Mouse (Mus musculus): ENCODE data around the gene Parp6. TPM values are rescaled to one million over a fixed set of nuclear protein-coding genes. Genes with fewer than 3 reads are reported as not detected.

The Parp6 gene
- polyA plus RNA-seq, 1 experiment from 2014 or later: 37.7 TPM

- Histone ChIP-seq H3K27me3 (replicated peaks; ENCODE audit: low read depth, poor library complexity, severe bottlenecking) (no peaks in the 10 kb centered on the region), H3K9me3 (no peaks in the 10 kb centered on the region), H3K36me3 (replicated peaks) (peaks cover 54% of the 10 kb centered on the region), H3K4me3 (peak overlapping the region; percentile 86), H3K27ac (replicated peaks) (peak overlapping the region; percentile 99), H3K4me1 (peaks cover 63% of the 10 kb centered on the region)
- 27% methylated on average over 14 of the region's 14 CpGs for WGBS
- DNase-seq (ENCODE audit: low spot score): peak; percentile 91
Observed at GRCm38 (mm10) chr9:59659036-59660026, 42.2 kb downstream of the Parp6 start.

- peak overlapping the region; percentile 86 for H3K4me3 ChIP-seq
Observed at GRCm38 (mm10) chr9:59660421-59660820, 43.3 kb downstream of the Parp6 start.

GRCm38 (mm10) chr9:59661298-59661975, 44.4 kb downstream of the Parp6 start:
- WGBS: 70% methylated on average over 6 of the region's 6 CpGs
- Histone ChIP-seq H3K4me3 (peak overlapping the region; percentile 86; the same call in 1 of the 2 replicates), H3K27me3 (replicated peaks; ENCODE audit: low read depth, poor library complexity, severe bottlenecking) (no peaks in the 10 kb centered on the region), H3K4me1 (peaks cover 53% of the 10 kb centered on the region), H3K36me3 (replicated peaks) (peaks cover 75% of the 10 kb centered on the region), H3K9me3 (no peaks in the 10 kb centered on the region), H3K27ac (replicated peaks) (no peak overlapping the region; the same call in 1 of the 2 replicates)
- DNase-seq (ENCODE audit: low spot score): no peak

More at GRCm38 (mm10) chr9:59660421-59660820, 43.3 kb downstream of the Parp6 start:
- Histone ChIP-seq H3K9me3 (no peaks in the 10 kb centered on the region), H3K36me3 (replicated peaks) (peaks cover 65% of the 10 kb centered on the region), H3K27ac (replicated peaks) (peak overlapping the region; percentile 99), H3K27me3 (replicated peaks; ENCODE audit: low read depth, poor library complexity, severe bottlenecking) (no peaks in the 10 kb centered on the region), H3K4me1 (peaks cover 58% of the 10 kb centered on the region)
- no peak for DNase-seq (ENCODE audit: low spot score)
- WGBS: 68% methylated on average over 10 of the region's 10 CpGs

- Histone ChIP-seq H3K4me3 (no peak overlapping the region), H3K27me3 (replicated peaks; ENCODE audit: low read depth, poor library complexity, severe bottlenecking) (no peaks in the 10 kb centered on the region), H3K9me3 (no peaks in the 10 kb centered on the region), H3K27ac (replicated peaks) (no peak overlapping the region), H3K36me3 (replicated peaks) (peaks cover 93% of the 10 kb centered on the region), H3K4me1 (peaks cover 52% of the 10 kb centered on the region)
- 85% methylated on average over 7 of the region's 7 CpGs for WGBS
- DNase-seq (ENCODE audit: low spot score): no peak
Observed at GRCm38 (mm10) chr9:59663226-59663625, 46.1 kb downstream of the Parp6 start.

GRCm38 (mm10) chr9:59663957-59664356, 46.9 kb downstream of the Parp6 start:
- H3K9me3 ChIP-seq: no peaks in the 10 kb centered on the region
- peaks cover 45% of the 10 kb centered on the region for H3K4me1 ChIP-seq
- DNase-seq (ENCODE audit: low spot score): no peak
- H3K27ac ChIP-seq (replicated peaks): no peak overlapping the region
- H3K36me3 ChIP-seq (replicated peaks): peaks cover 99% of the 10 kb centered on the region
- no peak overlapping the region for H3K4me3 ChIP-seq
- H3K27me3 ChIP-seq (replicated peaks; ENCODE audit: low read depth, poor library complexity, severe bottlenecking): no peaks in the 10 kb centered on the region
- 66% methylated on average over 3 of the region's 3 CpGs for WGBS

GRCm38 (mm10) chr9:59664664-59665256, 47.7 kb downstream of the Parp6 start:
- WGBS: 86% methylated on average over 4 of the region's 4 CpGs
- H3K27me3 ChIP-seq (replicated peaks; ENCODE audit: low read depth, poor library complexity, severe bottlenecking): no peaks in the 10 kb centered on the region
- peaks cover 100% of the 10 kb centered on the region for H3K36me3 ChIP-seq (replicated peaks)
- H3K4me1 ChIP-seq: peaks cover 37% of the 10 kb centered on the region
- H3K27ac ChIP-seq (replicated peaks): no peak overlapping the region
- H3K9me3 ChIP-seq: no peaks in the 10 kb centered on the region
- H3K4me3 ChIP-seq: no peak overlapping the region
- DNase-seq (ENCODE audit: low spot score): no peak

GRCm38 (mm10) chr9:59666016-59666415, 48.9 kb downstream of the Parp6 start:
- Histone ChIP-seq H3K36me3 (replicated peaks) (peaks cover 100% of the 10 kb centered on the region), H3K27me3 (replicated peaks; ENCODE audit: low read depth, poor library complexity, severe bottlenecking) (no peaks in the 10 kb centered on the region), H3K27ac (replicated peaks) (no peak overlapping the region), H3K9me3 (no peaks in the 10 kb centered on the region), H3K4me3 (no peak overlapping the region), H3K4me1 (peaks cover 24% of the 10 kb centered on the region)
- no peak for DNase-seq (ENCODE audit: low spot score)
- WGBS: 95% methylated on average over 8 of the region's 8 CpGs

GRCm38 (mm10) chr9:59666813-59667212, 49.7 kb downstream of the Parp6 start:
- Histone ChIP-seq H3K4me1 (peaks cover 16% of the 10 kb centered on the region), H3K36me3 (replicated peaks) (peaks cover 100% of the 10 kb centered on the region), H3K27ac (replicated peaks) (no peak overlapping the region), H3K27me3 (replicated peaks; ENCODE audit: low read depth, poor library complexity, severe bottlenecking) (no peaks in the 10 kb centered on the region), H3K4me3 (no peak overlapping the region), H3K9me3 (no peaks in the 10 kb centered on the region)
- WGBS: 92% methylated on average over 1 of the region's 1 CpGs
- no peak for DNase-seq (ENCODE audit: low spot score)

- Histone ChIP-seq H3K4me3 (no peak overlapping the region), H3K4me1 (peaks cover 12% of the 10 kb centered on the region), H3K27ac (replicated peaks) (no peak overlapping the region), H3K27me3 (replicated peaks; ENCODE audit: low read depth, poor library complexity, severe bottlenecking) (no peaks in the 10 kb centered on the region), H3K9me3 (no peaks in the 10 kb centered on the region), H3K36me3 (replicated peaks) (peaks cover 100% of the 10 kb centered on the region)
- 87% methylated on average over 4 of the region's 4 CpGs for WGBS
- no peak for DNase-seq (ENCODE audit: low spot score)
Observed at GRCm38 (mm10) chr9:59667250-59667649, 50.2 kb downstream of the Parp6 start.

- Histone ChIP-seq H3K27me3 (replicated peaks; ENCODE audit: low read depth, poor library complexity, severe bottlenecking) (no peaks in the 10 kb centered on the region), H3K36me3 (replicated peaks) (peaks cover 100% of the 10 kb centered on the region), H3K4me1 (peaks cover 6% of the 10 kb centered on the region), H3K27ac (replicated peaks) (no peak overlapping the region), H3K9me3 (no peaks in the 10 kb centered on the region), H3K4me3 (no peak overlapping the region)
- WGBS: 86% methylated on average over 6 of the region's 6 CpGs
- DNase-seq (ENCODE audit: low spot score): no peak
Observed at GRCm38 (mm10) chr9:59667904-59668303, 50.8 kb downstream of the Parp6 start.

- Histone ChIP-seq H3K9me3 (no peaks in the 10 kb centered on the region), H3K4me3 (no peak overlapping the region), H3K4me1 (peaks cover under 1% of the 10 kb centered on the region), H3K36me3 (replicated peaks) (peaks cover 100% of the 10 kb centered on the region), H3K27ac (replicated peaks) (no peak overlapping the region), H3K27me3 (replicated peaks; ENCODE audit: low read depth, poor library complexity, severe bottlenecking) (no peaks in the 10 kb centered on the region)
- WGBS: 89% methylated on average over 7 of the region's 7 CpGs
- no peak for DNase-seq (ENCODE audit: low spot score)
Observed at GRCm38 (mm10) chr9:59668473-59668872, 51.4 kb downstream of the Parp6 start.

GRCm38 (mm10) chr9:59669172-59669571, 52.1 kb downstream of the Parp6 start:
- Histone ChIP-seq H3K27me3 (replicated peaks; ENCODE audit: low read depth, poor library complexity, severe bottlenecking) (no peaks in the 10 kb centered on the region), H3K4me1 (no peaks in the 10 kb centered on the region), H3K4me3 (no peak overlapping the region), H3K9me3 (no peaks in the 10 kb centered on the region), H3K36me3 (replicated peaks) (peaks cover 100% of the 10 kb centered on the region), H3K27ac (replicated peaks) (no peak overlapping the region)
- no peak for DNase-seq (ENCODE audit: low spot score)
- 84% methylated on average over 4 of the region's 4 CpGs for WGBS

Data from embryonic facial prominence, embryonic 10.5 days (tissue).